Mouse (Mus musculus): Measurements from ENCODE around the gene Tgfbrap1.

Gene Tgfbrap1

DNA sequence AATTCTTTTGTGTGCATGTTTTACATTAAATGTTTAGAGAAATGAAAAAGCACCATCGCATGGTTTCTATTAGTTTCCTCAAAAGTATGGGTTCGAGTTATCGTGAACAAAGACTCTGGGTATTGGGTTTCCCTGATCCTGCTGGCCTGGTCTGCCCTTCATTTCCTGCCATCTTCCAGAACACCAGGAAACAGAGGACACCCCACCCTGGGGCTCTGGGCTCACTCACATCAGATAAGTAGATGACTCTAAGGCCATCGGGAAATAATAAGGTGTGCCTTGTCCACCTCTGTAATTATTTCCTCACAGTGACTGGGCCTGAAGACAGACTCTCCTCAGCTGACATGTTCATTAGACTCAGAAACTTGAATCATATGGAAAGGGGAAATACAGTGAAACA lies 88.0 kb downstream of the Tgfbrap1 start:
- no peak for DNase-seq

DNA sequence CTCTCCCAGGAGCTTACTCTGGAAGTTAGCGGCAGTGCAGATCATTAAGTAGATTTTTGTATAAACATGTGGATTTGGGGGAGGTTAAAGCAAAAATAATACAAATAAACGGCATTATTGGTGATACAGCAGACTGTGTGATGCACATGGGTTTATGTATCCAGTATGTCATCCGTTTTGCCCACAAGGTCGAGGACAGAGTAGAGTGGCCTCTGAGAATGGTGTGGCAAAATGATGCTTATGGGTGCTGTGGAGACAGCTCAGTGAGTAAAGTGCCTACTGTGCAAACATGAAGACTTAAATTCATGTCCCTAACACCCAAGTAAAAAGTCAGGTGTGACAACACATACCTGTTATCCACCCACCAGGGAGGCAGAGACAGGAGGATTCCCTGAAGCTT lies 91.9 kb downstream of the Tgfbrap1 start:
- no peak for DNase-seq

DNA sequence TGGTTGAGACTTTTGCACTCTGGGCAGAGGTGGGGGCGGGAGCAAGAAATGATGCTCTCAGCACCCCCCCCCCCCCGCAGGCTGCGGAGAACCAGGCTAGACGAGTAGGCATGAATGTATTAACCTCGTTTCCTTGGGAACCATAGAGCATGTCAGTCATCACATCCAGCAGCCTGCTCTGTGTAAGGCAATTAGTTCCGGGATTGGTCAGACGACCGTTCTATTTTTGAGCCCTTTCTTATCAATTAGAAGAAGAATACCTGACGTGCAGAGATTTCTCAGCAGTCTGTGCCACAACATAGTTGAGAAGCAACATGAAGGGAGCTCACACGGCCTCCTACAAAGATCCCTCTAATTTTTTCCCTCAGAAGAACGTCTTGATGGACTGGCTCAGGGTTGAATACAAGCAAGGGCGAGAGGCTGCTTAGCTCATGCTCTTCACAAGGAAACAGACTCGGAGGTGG lies 92.4 kb downstream of the Tgfbrap1 start:
- no peak for DNase-seq

Data from cerebellum, adult 8-10 months (tissue).